Comparison of ENCODE assay signal across 9 mouse cellular contexts in genomic region chr17:56472121-56472520, GRCm38 (mm10). TPM values are rescaled to one million over a fixed set of nuclear protein-coding genes. Genes with fewer than 3 reads are reported as not detected.
DNase-seq lines count a peak whose midpoint lies in the region; ATAC-seq lines count a peak whose summit lies in the region.
"Had no signal": no experiment of that assay in that cellular context is flagged by ENCODE, and none has a peak within 500 bp of the region (broad histone marks: within the 10 kb centered on the region; RNA-seq: fewer than 3 reads in every experiment).

No protein-coding gene starts in this region.

- H3K4me2 ChIP-seq in neural tube, embryonic 11.5 days (ENCODE audit: low read depth) = peak overlapping the region; percentile 94; the same call in 1 of the 2 replicates
- H3K4me2 ChIP-seq in liver, embryonic 13.5 days = peak overlapping the region; percentile 73

- H3K36me3 ChIP-seq in neural tube, embryonic 11.5 days (ENCODE audit: control insufficient read depth, insufficient read depth, low read length) = no peaks in the 10 kb centered on the region
- no peaks in the 10 kb centered on the region for H3K36me3 ChIP-seq in liver, embryonic 13.5 days

- no peak overlapping the region for H3K27ac ChIP-seq in neural tube, embryonic 11.5 days (ENCODE audit: low read depth, low read length)
- no peak overlapping the region for H3K27ac ChIP-seq in liver, embryonic 13.5 days

- H3K9ac ChIP-seq in neural tube, embryonic 11.5 days (ENCODE audit: low read length) = peak overlapping the region; percentile 3; the same call in 1 of the 2 replicates
- H3K9ac ChIP-seq in liver, embryonic 13.5 days = no peak overlapping the region; the same call in 1 of the 2 replicates

- peaks cover 16% of the 10 kb centered on the region for H3K27me3 ChIP-seq in neural tube, embryonic 11.5 days (ENCODE audit: control insufficient read depth, insufficient read depth, low read length)
- H3K27me3 ChIP-seq in liver, embryonic 13.5 days = peaks cover 89% of the 10 kb centered on the region

- 5% methylated on average over 16 of the region's 16 CpGs for WGBS in neural tube, embryonic 11.5 days
- 4% methylated on average over 16 of the region's 16 CpGs for WGBS in liver, embryonic 13.5 days (ENCODE audit: insufficient replicate concordance)

- no peak for ATAC-seq in neural tube, embryonic 11.5 days (ENCODE audit: insufficient read depth, low FRiP score, low TSS enrichment)
- no peak for ATAC-seq in liver, embryonic 13.5 days (ENCODE audit: low read depth)

- H3K4me1 ChIP-seq in neural tube, embryonic 11.5 days (ENCODE audit: control insufficient read depth, insufficient read depth, low read length) = peaks cover 57% of the 10 kb centered on the region
- H3K4me1 ChIP-seq in liver, embryonic 13.5 days (replicated peaks) = peaks cover 72% of the 10 kb centered on the region

- H3K9me3 ChIP-seq in neural tube, embryonic 11.5 days (ENCODE audit: control insufficient read depth, low read length) = no peaks in the 10 kb centered on the region
- 0 out of 2 replicates have a peak, but pooled peaks cover 3% of the 10 kb centered on the region for H3K9me3 ChIP-seq in liver, embryonic 13.5 days (replicated peaks)

- peak overlapping the region; percentile 94 for H3K4me3 ChIP-seq in neural tube, embryonic 11.5 days (ENCODE audit: low read depth, low read length)
- peak overlapping the region; percentile 58 for H3K4me3 ChIP-seq in liver, embryonic 13.5 days (replicated peaks)

- peak; percentile 68 for DNase-seq in adrenal gland, adult 2 months
- DNase-seq in adrenal gland, postnatal 4 days (ENCODE audit: low spot score in 2 of 2) = no peak
- DNase-seq in neural tube, embryonic 11.5 days (ENCODE audit: low spot score) = no peak
- no peak for DNase-seq in neural tube, embryonic 10.5 days (ENCODE audit: extremely low spot score, low spot score)
- no peak for DNase-seq in liver, embryonic 13.5 days
- no peak for DNase-seq in layer of hippocampus, postnatal 25 days (ENCODE audit: extremely low spot score in 1 of 2, low spot score in 1 of 2)
- no peak for DNase-seq in testis, postnatal 10 days (ENCODE audit: low spot score)
- no peak for DNase-seq in right cerebral cortex, postnatal 10 days (ENCODE audit: low spot score in 2 of 2)
- DNase-seq: cerebellum, adult 8-10 months had no signal

RNA-seq across cellular contexts. Expression of gene Ptprs, which starts 4.2 kb away (rescaled TPM):
- 100 to 1,000 TPM; 149 to 249 TPM for total RNA-seq in adrenal gland, adult 2 months (2021)
- polyA plus RNA-seq in adrenal gland, adult 2 months (2012; rRNA removed) = 573 and 605 TPM in 2 replicates
- total RNA-seq in adrenal gland, postnatal 4 days (2021) = 100 to 1,000 TPM; 176 to 208 TPM
- 164 and 174 TPM in 2 replicates for polyA plus RNA-seq in neural tube, embryonic 11.5 days (2014; fragmentation: Nextera tagmentation; extraction: Ambion mirVana)
- 6.2 and 7.6 TPM in 2 replicates for polyA plus RNA-seq in liver, embryonic 13.5 days (2015; fragmentation: Nextera tagmentation; extraction: Ambion mirVana)
- 100 to 1,000 TPM; 658 to 741 TPM for total RNA-seq in layer of hippocampus, postnatal 25 days (2021)

RNA-seq across cellular contexts. Expression of gene Znrf4, which starts 40.1 kb away (rescaled TPM):
- not detected for total RNA-seq in adrenal gland, adult 2 months (2021)
- not detected in 2 replicates for polyA plus RNA-seq in adrenal gland, adult 2 months (2012; rRNA removed)
- not detected for total RNA-seq in adrenal gland, postnatal 4 days (2021)
- polyA plus RNA-seq in neural tube, embryonic 11.5 days (2014; fragmentation: Nextera tagmentation; extraction: Ambion mirVana) = not detected in 2 replicates
- not detected in 2 replicates for polyA plus RNA-seq in liver, embryonic 13.5 days (2015; fragmentation: Nextera tagmentation; extraction: Ambion mirVana)
- total RNA-seq in layer of hippocampus, postnatal 25 days (2021) = not detected
